Mouse (Mus musculus): ENCODE results near the gene Surf6. TPM values are rescaled to one million over a fixed set of nuclear protein-coding genes. Genes with fewer than 3 reads are reported as not detected.
A peak's percentile ranks its signal among the peaks of the same experiment; 100 is the strongest.

Surf6 gene
- total RNA-seq (2021) = 10 to 100 TPM in 1 of 2 experiments, 1 to 10 TPM in 1; 9.1 to 11.1 TPM
- long read RNA-seq, experiment 1, partial matches to known transcripts = 1 of 5 reads
- long read RNA-seq, experiment 1, other reads (novel, unspliced or antisense) = 2 of 5 reads
- long read RNA-seq, experiment 2, partial matches to known transcripts = 2 of 4 reads
- long read RNA-seq, experiment 2, other reads (novel, unspliced or antisense) = 1 of 4 reads

GRCm38 (mm10) chr2:26902467-26903220, at the start of gene Surf6:
Surf6 (minus strand) TSS chr2:26902879.
- DNase-seq = peak; percentile 85 to 90
- intact Hi-C loops (cut with DNase I) = loop anchor here (5.0 to 10.0 kb wide), 2 partner anchors 258 to 455 kb away; partner anchors contain the start of gene Sec16a

DNA sequence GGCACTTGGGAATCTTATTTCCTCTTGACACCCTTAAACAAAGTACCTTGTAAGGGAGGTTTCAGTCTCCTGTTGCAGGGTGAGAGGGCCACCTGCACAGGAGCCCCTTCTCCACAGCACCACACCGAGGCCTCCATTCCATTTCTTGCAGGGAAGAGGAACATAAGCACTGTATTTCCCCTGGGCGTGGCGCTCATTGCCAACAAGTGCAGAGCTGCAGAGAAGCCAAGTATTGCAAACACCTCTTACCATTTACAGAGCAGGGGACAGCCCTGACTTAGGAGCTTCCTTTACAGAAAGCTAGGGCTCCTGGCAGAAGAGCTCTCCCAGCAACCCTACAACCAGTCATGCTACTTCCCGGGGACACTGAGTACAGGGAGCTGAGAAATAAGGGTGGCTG, 49.5 kb upstream of the Surf6 start:
- intact Hi-C loops (cut with DNase I) = no loop called here
- DNase-seq = no peak

DNA sequence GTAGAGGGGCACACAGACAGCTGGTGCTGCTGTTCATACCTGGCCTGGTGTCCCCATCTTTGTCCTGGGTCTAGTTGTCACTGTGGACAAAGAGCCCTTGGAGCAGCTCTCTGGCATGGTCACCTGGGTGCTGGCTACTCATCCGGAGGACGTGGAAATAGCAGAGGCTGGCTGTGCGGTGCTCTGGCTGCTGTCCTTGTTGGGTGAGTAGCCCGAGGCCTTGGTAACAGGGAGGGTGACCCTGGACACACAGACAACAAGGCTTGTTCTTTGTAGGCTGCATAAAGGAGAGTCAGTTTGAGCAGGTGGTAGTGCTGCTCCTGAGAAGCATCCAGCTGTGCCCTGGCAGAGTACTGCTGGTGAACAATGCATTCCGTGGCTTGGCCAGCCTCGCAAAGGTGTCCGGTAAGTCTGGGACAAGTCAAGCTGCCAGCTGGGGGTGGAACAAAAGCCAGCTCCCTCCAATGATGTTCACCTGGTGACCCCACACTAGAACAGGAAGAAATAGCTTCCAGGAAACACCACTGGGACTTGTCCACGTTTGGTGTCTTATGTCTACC, 48.7 kb upstream of the Surf6 start:
- intact Hi-C loops (cut with DNase I) = no loop called here
- no peak for DNase-seq

GRCm38 (mm10) chr2:26950411-26950810, 47.7 kb upstream of the Surf6 start:
- intact Hi-C loops (cut with DNase I) = no loop called here
- DNase-seq = no peak

DNA sequence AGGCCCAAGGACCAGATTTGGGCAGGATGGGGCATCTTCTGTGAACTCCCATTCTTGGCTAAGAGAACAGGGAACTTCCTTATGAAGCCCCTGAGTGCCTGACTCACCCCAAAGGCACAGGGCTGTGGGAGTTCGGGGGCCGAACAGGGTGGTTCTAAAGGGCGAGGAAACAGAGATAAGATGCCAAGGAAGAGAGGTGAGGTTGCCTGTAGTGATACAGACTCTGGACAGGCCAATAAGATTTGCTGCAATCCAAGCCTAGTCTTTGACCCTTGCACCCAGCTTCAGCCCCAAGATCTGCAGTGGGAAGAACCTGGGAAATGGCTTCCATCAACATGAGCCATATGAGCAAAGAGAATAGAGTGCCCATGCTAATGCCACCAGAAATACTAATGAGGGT, 40.6 kb upstream of the Surf6 start:
- no peak for DNase-seq
- intact Hi-C loops (cut with DNase I) = no loop called here

DNA sequence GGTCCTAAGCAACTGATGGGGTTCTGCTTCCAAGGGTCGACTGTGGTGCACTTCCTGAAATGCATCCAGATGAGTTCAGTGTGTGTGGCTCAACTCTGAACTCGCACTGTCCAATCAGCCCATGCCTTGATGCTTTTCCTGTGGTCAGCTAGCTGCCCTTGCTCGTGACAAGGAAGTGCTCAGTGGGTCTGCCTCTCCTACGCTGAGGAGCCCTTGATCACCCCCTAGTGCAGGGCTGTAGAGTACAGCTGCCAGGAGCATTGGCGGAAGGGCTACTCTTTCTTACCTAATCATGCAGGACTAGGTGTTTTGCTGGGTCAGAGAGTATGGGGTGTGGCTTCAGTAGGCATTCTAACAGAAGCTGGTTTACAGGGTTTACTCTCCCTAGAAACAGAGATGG, 38.9 kb upstream of the Surf6 start:
- intact Hi-C loops (cut with DNase I) = no loop called here
- DNase-seq = no peak

DNA sequence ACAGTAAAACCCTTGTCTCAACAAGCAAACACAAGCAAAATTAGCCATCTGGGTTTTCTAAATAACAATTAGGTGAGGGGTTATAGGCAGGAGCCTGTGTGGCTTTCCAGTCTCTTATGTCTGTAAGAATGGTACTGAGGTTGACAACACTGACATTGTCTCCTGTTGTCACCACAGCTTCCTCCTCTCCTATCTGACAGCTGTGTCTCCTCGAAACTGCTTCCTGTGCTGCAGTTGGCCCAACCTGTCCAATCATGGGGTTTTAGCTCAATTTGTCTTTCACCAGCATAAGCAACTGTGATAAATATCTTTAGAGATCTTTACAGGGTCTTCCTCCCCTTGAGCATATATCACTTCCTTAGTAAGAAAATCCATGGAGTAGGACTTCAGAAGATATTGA, 33.7 kb upstream of the Surf6 start:
- no peak for DNase-seq
- intact Hi-C loops (cut with DNase I) = no loop called here

- intact Hi-C loops (cut with DNase I) = no loop called here
- no peak for DNase-seq
Observed at GRCm38 (mm10) chr2:26935286-26935685, 32.6 kb upstream of the Surf6 start.

DNA sequence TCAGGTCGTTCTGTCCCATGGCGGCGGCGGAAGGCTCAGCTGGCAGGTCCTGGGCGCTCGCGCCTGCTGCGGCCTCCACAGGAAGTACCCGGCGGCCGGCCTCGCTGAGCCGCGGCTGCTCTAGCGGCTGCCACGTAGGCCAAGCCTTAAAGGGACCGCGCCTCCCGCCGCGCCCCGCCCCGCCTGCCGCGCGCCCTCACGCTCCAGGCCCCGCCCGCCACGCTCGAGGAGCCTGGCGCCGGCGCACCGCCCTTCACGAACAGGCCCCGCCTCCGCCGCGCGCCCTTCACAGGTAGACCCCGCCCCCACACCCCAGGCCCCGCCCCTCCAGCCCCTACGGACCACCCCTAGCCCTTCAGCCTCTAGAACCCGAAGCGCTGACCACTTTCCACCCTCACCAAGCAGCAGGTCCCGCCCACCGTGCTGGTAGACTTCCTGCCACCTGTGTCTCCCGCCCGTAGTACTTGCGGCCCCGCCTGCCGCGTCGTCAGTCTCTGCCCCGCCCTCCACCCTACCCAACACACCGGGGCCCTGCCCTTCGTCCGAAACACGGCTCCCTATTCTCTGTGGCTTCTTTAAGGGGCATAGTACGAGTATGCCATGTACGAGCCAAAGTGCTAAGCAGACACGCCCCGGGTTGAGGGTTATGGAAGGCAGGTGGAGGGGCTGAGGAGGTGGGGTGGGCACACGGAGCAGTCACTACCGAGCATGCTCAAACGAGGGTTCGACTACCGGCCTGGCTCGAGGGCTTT, 30.8 kb upstream of the Surf6 start, which contains the start of the genes Surf4 and Stkld1:
TSS of gene Surf4 (minus strand) at position 625 of the 752 bp plus-strand sequence.
TSS of gene Stkld1 (plus strand) at position 744 of the 752 bp plus-strand sequence.
- intact Hi-C loops (cut with DNase I) = loop anchor here (5.0 kb wide), 1 partner anchor 74 kb away; the partner anchor contains the start of gene Cacfd1

DNA sequence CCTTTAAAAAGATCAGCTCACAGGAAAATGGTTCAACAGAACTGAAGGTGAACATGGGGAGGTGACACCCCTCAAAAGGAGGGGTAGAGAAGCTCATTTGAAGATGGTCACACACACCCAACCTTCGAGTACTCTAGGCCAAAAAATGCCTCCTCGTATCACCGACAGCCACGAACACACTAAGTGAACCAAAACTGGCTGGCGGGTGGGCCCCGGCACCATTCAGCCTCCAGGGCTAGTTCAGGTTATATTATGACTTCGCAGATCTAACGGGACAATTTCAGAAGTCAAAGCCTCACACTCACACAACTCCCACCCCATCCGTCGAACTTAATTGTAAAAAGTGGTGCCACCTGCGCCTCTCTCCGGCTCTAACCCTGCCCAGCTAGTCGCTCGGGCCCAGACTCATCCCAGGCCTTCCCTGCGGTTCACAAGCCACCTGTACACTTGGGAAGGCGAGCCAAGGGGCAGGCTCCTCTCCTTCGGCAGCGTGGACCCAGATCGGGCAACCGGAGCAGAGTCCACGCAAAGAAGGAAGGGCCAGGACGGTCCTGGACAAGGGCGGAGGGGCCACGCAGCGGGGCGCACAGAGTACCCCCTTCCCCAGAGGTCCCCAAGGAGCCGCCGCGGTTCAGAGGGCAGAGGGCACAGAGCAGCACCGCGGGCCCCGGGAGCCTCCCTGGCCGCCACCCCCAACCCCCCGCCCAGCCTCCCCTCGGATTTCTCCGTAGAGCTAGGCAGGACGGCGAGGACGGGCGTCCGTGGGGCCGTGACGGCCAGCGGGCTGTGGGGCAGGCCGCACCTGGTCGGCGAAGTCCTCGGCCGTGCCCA, 30.0 kb upstream of the Surf6 start:
- DNase-seq = no peak
- intact Hi-C loops (cut with DNase I) = loop anchor here (5.0 kb wide), 1 partner anchor 75 kb away; the partner anchor contains the start of gene Cacfd1

More for the DNA sequence above, 30.8 kb upstream of the Surf6 start, which contains the start of the genes Surf4 and Stkld1:
- DNase-seq = peak; percentile 82 to 89

DNA sequence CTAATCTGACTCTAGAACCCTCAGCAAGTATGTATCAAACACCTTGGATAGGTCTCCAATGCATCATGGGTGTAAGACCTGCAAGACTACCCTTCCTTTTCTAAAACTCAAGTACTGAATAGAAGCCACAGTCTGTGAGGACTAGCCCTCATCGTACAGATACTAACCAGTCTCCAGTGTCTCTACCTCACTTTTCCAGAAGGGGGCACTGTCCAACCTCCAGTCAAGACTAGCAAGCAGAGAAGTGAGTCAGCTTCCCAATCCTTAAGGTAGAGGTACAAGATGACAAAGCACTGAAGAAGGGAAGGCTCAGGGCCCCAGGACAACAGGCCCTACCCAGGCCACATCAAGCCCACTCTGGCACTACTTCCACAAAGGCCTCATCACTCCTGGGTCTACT, 27.7 kb upstream of the Surf6 start:
- DNase-seq = no peak
- intact Hi-C loops (cut with DNase I) = loop anchor here (2.0 to 5.0 kb wide), 2 partner anchors 77 to 110 kb away; partner anchors contain the start of gene Cacfd1

- intact Hi-C loops (cut with DNase I) = no loop called here
- DNase-seq = no peak
Observed at GRCm38 (mm10) chr2:26927745-26928476, 25.2 kb upstream of the Surf6 start.

DNA sequence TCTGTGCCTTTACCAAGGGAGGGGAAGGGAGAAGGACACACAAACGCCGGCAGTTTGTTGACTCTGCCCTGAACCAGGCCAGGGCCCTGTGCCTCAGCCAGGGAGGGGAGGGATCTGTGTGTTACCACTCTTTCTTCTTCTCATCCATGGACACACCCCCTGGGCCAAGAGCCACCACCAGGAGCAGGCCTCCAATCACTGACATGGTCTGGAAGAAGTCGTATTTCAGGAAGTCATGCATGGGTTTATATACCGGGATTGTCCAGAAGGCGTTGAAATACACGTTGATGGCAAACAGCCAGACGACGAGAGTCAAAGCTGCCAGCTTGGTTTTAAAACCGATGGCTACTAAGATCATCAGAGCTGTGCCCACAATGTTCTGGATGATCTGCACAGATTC, 19.1 kb upstream of the Surf6 start:
- intact Hi-C loops (cut with DNase I) = no loop called here
- no peak for DNase-seq

DNA sequence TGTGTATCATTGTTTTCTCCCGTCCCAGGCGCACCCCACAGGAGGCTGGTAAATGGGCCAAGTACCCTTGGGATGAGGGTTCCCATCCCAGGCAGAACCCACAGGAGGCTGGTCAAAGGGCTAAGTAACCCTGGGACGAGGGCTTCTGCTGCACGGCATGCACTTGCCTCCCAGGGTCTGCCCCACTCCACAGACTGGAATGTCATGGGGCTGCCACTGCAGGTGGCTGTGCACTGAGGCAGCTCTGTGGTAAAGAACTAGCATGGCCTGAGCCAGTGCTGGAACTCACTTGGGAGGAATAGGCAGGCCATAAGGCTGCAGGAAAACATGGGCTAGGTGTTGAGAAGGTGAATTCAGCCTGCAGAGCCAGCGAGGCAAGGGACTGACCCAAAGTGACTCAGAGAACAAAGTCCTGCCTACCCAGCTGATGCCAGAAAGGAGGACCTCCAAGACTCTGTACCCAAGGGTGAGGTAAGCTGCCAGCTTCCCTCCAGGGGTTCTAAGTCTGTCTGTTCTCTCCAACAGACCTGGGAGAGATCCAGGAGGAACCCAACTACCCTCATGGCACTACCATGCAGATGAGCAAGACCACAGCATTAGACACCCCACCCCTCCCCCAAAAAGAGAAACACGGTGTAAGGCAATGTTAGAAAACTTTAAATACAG, 17.6 kb upstream of the Surf6 start:
- DNase-seq = no peak
- intact Hi-C loops (cut with DNase I) = no loop called here

GRCm38 (mm10) chr2:26919684-26920083, 17.0 kb upstream of the Surf6 start:
- intact Hi-C loops (cut with DNase I) = no loop called here
- no peak for DNase-seq

GRCm38 (mm10) chr2:26916738-26917137, 14.1 kb upstream of the Surf6 start:
- DNase-seq = no peak
- intact Hi-C loops (cut with DNase I) = no loop called here

- peak; percentile 61 to 73 for DNase-seq
- intact Hi-C loops (cut with DNase I) = no loop called here
Observed at GRCm38 (mm10) chr2:26915927-26916728, 13.4 kb upstream of the Surf6 start, which contains the start of the genes Surf2 and Surf1. Surf2 (plus strand) TSS chr2:26916367. Surf1 (minus strand) TSS chr2:26916530.

Data from gastrocnemius, postnatal 36 days (tissue).